Mouse (Mus musculus) hindbrain, embryonic 13.5 days (tissue): ENCODE data around the gene Larp1. TPM values are rescaled to one million over a fixed set of nuclear protein-coding genes. Genes with fewer than 3 reads are reported as not detected.
A peak's percentile ranks its signal among the peaks of the same experiment; 100 is the strongest.

Experiments
- ATAC-seq: fragments of 200-750 bp; cut with Nextera tagmentation; 2 replicates; pipeline ENCODE4 v1.8.0; 2017; ENCODE audit warnings: moderate TSS enrichment; ENCODE audit not compliant: low FRiP score
- H3K27ac ChIP-seq: fragments of 300-500 bp; sonication (generic); 2 replicates; pipeline ENCODE4 v1.5.1; 2015; ENCODE audit warnings: inconsistent platforms, mild to moderate bottlenecking, moderate library complexity
- H3K27me3 ChIP-seq: fragments of 300-500 bp; sonication (generic); 2 replicates; pipeline ENCODE4 v1.6.1; 2015; ENCODE audit warnings: mild to moderate bottlenecking, inconsistent platforms
- H3K36me3 ChIP-seq: fragments of 300-500 bp; sonication (generic); 2 replicates; pipeline ENCODE4 v1.6.1; 2015; ENCODE audit warnings: mild to moderate bottlenecking, inconsistent platforms
- H3K4me1 ChIP-seq: fragments of 300-500 bp; sonication (generic); replicated peaks from 2 replicates; pipeline ENCODE4 v1.6.1; 2015; ENCODE audit warnings: inconsistent platforms
- H3K4me2 ChIP-seq: fragments of 300-500 bp; sonication (generic); 2 replicates; pipeline ENCODE4 v1.6.1; 2015; ENCODE audit warnings: inconsistent platforms, mild to moderate bottlenecking, moderate library complexity
- H3K4me3 ChIP-seq: fragments of 300-500 bp; sonication (generic); 2 replicates; pipeline ENCODE4 v1.5.1; 2015; ENCODE audit warnings: mild to moderate bottlenecking, inconsistent platforms
- H3K9ac ChIP-seq: fragments of 300-500 bp; sonication (generic); 2 replicates; pipeline ENCODE4 v1.6.1; 2015; ENCODE audit warnings: mild to moderate bottlenecking, inconsistent platforms
- H3K9me3 ChIP-seq: fragments of 300-500 bp; sonication (generic); 2 replicates; pipeline ENCODE4 v1.6.1; 2016; ENCODE audit warnings: inconsistent platforms
- WGBS: fragments of 180-500 bp; shearing (Covaris S2); methylation state at CpG from one replicate; pipeline ENCODE4 v1.1.7; 2015; 5-methylcytosine and 5-hydroxymethylcytosine counted together
- polyA plus RNA-seq: library from polyadenylated mRNA; unstranded; fragments of >200 nt; fragmentation: Nextera tagmentation; extraction: Ambion mirVana; gene quantifications from 2 replicates; pipeline ENCODE4 v1.2.1, GENCODE M21; 2015

The Larp1 gene
- polyA plus RNA-seq, 1 experiment from 2014 or later = 16.4 TPM

DNA sequence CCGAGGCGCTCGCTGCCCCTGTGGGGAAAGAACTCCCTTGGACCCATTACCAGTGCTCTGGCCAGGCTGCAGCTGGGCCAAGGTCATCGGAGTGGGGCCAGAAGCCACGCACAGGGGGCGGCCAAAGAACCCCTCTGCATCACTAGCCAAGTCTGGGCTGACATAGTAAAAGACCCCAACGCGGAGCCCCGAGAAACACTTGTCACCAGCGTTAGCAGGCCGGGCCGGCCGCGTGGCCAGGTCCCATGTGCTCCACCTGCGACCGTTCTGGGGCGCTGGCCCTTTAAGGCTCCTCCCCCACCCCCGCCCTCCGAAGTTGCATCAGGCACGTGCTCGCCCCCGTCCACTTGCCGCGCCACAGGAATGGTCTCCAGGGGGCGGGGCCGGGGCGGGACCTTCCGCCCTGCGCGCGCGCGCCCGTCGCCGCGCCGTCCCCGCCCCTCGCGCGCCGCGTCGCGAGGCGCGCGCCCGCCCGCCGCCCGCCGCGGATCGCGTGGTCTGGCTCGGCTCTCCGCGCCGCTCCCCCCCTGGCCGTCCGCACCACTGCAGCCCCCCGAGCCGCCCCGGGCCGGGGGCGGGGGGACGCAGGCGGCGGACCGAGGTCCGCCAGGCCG lies 320 bp upstream of the Larp1 start:
- Histone ChIP-seq H3K36me3 (no peaks in the 10 kb centered on the region), H3K4me2 (peak overlapping the region; percentile 88), H3K4me3 (peak overlapping the region; percentile 98), H3K27me3 (no peaks in the 10 kb centered on the region), H3K9ac (peak overlapping the region; percentile 96), H3K27ac (peak overlapping the region; percentile 94), H3K9me3 (no peaks in the 10 kb centered on the region), H3K4me1 (peaks cover 28% of the 10 kb centered on the region)
- ATAC-seq = peak; percentile 89
- under 1% methylated on average over 46 of the region's 74 CpGs for WGBS

DNA sequence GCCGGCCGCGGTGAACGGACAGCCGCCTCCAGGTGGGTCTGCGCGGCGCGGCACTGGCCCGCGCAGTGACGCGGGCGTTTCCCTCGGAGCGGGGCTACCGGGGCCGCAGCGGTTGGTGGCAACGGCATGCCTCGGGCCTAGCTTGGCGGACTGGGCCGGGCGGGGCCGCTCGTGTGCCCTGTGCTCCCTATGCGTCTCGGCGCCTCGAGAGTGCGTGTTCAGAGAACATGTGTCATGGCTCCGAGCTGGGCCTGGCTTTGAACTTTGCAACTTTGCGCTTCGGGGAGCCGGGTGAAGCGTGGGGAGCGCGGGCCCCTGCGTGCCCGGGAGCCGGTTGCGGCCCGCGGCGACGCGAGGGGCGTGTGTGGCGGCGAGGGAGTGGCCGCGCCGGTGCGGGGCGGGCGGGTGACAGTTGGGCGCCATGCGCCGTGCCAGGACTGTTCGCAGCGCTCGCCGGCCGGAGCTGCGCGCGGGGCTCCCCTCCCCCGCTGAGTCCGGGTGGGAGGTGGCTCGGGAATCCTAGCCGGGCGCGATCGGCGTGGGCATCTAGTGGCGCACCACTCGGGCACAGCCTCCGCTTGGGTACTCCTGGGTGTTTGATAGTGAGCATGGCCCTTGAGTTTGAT lies 765 bp downstream of the Larp1 start:
- no peaks in the 10 kb centered on the region for H3K36me3 ChIP-seq
- no peaks in the 10 kb centered on the region for H3K9me3 ChIP-seq
- peak overlapping the region; percentile 98 for H3K4me3 ChIP-seq
- peaks cover 35% of the 10 kb centered on the region for H3K4me1 ChIP-seq
- no peaks in the 10 kb centered on the region for H3K27me3 ChIP-seq
- WGBS = under 1% methylated on average over 77 of the region's 78 CpGs
- peak overlapping the region; percentile 96 for H3K9ac ChIP-seq
- peak overlapping the region; percentile 94 for H3K27ac ChIP-seq
- H3K4me2 ChIP-seq = peak overlapping the region; percentile 84
- ATAC-seq = peak; percentile 77

DNA sequence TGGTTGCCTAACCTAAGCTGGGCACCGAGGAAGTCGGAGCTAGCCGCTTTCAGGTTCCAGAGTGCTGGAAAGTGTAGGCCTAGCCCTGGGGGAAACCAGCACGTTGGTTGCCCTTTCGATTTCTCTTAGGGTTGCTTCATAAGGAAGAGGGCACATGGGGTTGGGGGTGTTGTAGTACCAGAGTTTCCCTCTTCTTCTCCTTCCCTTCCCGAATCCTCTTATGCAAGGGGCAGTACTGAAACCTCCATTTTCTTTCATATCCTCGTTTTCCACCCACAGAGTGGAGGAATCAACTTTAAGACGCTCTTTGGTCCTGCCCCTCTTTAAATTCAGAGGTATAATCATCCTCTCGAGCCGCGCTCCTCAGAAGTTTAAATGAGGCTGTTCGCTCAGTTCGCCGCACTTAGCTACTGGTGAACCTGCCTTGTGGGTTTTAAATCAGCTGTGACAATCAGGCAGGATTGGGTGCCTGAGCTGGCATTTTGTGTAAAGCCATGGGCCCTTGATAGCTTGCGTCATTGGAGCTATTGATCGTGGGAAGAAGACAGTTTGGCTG lies 1.4 kb downstream of the Larp1 start:
- WGBS = under 1% methylated on average over 16 of the region's 16 CpGs
- ATAC-seq = no peak

DNA sequence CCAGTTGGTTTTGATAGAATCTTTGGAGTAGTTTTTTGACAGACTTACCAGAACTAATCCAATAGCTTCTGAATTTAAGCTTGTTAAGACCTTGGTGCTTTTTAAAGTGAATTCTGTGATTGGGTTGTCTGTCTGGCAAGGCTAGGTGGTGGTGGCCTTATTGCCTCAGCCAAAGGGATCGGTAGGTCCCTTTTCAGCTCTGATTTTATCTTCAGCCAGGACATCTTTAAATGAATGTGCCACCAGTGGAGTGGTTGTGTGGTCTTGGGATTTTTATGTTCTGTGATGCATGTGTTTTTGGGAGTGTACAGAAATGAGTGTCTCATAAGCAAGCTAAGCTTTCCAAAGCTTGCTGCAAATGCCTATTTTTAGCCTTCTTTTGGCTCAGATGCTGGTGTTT lies 2.1 kb downstream of the Larp1 start:
- peak overlapping the region; percentile 57; the same call in 1 of the 2 replicates for H3K9ac ChIP-seq
- H3K27me3 ChIP-seq = no peaks in the 10 kb centered on the region
- peak overlapping the region; percentile 98 for H3K4me3 ChIP-seq
- H3K4me1 ChIP-seq = peaks cover 35% of the 10 kb centered on the region
- H3K36me3 ChIP-seq = no peaks in the 10 kb centered on the region
- H3K9me3 ChIP-seq = no peaks in the 10 kb centered on the region
- peak overlapping the region; percentile 84 for H3K4me2 ChIP-seq
- 42% methylated on average over 1 of the region's 1 CpGs for WGBS
- H3K27ac ChIP-seq = no peak overlapping the region
- ATAC-seq = no peak

More for the DNA sequence above, 1.4 kb downstream of the Larp1 start:
- no peaks in the 10 kb centered on the region for H3K36me3 ChIP-seq
- 0 out of 2 replicates have a peak overlapping the region, but pooled peaks have one; percentile 94 for H3K27ac ChIP-seq
- no peaks in the 10 kb centered on the region for H3K9me3 ChIP-seq
- peak overlapping the region; percentile 98 for H3K4me3 ChIP-seq
- H3K9ac ChIP-seq = peak overlapping the region; percentile 96
- H3K4me1 ChIP-seq = peaks cover 35% of the 10 kb centered on the region
- H3K4me2 ChIP-seq = peak overlapping the region; percentile 84
- no peaks in the 10 kb centered on the region for H3K27me3 ChIP-seq

DNA sequence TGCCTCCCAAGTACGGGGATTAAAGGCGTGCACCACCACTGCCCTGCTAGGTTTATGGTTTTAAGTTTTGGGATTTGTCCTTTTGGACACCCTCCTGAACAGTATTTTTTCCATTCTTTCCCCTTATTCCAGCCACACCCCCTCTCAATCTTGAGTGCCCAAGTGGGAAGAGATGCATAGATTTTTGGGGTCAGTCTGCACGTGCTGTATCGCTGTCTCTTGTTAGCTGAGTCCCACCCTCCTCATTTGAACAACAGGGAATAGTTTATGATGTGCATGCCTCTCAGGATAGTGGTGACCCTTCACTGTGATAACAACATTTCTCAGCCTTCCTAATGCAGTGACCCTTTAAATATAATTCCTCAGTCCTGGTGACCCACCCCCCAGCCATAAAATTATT lies 2.9 kb downstream of the Larp1 start:
- H3K4me1 ChIP-seq = peaks cover 44% of the 10 kb centered on the region
- no peak overlapping the region for H3K27ac ChIP-seq
- H3K4me2 ChIP-seq = peak overlapping the region; percentile 84; the same call in 1 of the 2 replicates
- no peaks in the 10 kb centered on the region for H3K36me3 ChIP-seq
- no peak for ATAC-seq
- no peaks in the 10 kb centered on the region for H3K9me3 ChIP-seq
- H3K9ac ChIP-seq = no peak overlapping the region
- WGBS = 82% methylated on average over 4 of the region's 4 CpGs
- H3K4me3 ChIP-seq = no peak overlapping the region; the same call in 1 of the 2 replicates
- no peaks in the 10 kb centered on the region for H3K27me3 ChIP-seq

DNA sequence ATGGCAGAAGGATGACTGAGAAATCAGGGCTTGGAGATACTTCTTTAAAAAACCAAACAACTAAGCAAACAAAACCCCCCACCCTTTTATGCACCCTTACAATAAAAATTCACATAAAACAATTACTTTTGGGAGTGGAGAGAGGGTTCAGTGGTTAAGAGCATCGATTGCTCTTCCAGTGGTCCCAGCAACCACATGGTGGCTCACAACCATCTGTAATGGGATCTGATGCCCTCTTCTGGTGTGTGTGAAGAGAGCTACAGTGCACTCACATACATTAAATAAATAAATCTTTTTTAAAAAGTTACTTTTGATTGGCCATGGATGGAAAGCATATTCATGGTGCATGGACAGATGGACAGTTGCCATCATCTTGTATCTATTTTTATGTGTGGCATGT lies 3.8 kb downstream of the Larp1 start:
- Histone ChIP-seq H3K36me3 (no peaks in the 10 kb centered on the region), H3K4me2 (no peak overlapping the region), H3K27ac (no peak overlapping the region), H3K9me3 (no peaks in the 10 kb centered on the region), H3K9ac (no peak overlapping the region), H3K4me1 (peaks cover 53% of the 10 kb centered on the region), H3K4me3 (no peak overlapping the region), H3K27me3 (no peaks in the 10 kb centered on the region)
- WGBS = 89% methylated on average over 1 of the region's 1 CpGs
- no peak for ATAC-seq

DNA sequence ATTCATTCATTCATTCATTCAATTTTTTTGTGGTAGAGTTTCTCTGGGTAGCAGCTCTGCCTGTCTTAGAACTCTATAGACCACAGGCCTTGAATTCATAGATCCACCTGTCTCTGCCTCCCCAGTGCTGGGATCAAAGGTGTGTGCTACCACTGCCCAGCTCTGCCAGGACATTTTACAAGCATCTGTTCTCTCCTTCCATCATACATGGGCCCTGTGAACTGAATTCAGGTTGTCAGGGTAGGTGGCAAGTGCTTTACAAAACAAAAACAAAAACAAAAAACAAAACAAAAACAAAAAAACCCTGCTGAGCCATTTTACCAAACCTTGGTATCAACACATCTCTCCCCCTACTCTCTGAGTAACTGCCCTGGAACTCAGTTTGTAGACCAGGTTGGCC lies 4.2 kb downstream of the Larp1 start:
- H3K4me1 ChIP-seq = peaks cover 52% of the 10 kb centered on the region
- H3K4me2 ChIP-seq = no peak overlapping the region

DNA sequence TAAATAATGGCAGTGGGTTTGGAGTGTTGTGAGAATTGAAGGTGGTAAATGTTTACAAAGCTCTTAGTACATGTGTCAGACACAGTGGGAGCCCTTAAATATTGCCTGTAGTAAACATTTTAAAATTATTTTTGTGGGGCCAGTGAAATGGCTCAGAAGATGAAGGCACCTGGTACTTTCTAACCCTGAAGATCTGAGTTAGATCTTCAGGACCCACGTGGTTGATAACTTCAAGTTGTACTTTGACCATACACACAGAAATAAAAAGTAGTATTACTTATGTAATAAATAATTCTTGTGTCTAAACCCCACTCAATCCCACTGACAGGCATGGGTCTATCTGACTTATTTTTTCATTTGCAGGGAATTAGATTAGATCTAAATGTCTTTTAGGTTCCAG lies 5.7 kb downstream of the Larp1 start:
- H3K4me1 ChIP-seq = peaks cover 51% of the 10 kb centered on the region
- H3K4me3 ChIP-seq = no peak overlapping the region
- no peaks in the 10 kb centered on the region for H3K9me3 ChIP-seq
- H3K36me3 ChIP-seq = no peaks in the 10 kb centered on the region
- 79% methylated on average over 1 of the region's 1 CpGs for WGBS
- H3K9ac ChIP-seq = no peak overlapping the region
- no peaks in the 10 kb centered on the region for H3K27me3 ChIP-seq
- H3K4me2 ChIP-seq = no peak overlapping the region
- no peak for ATAC-seq
- no peak overlapping the region for H3K27ac ChIP-seq

More for the DNA sequence above, 4.2 kb downstream of the Larp1 start:
- Histone ChIP-seq H3K4me3 (no peak overlapping the region), H3K27ac (no peak overlapping the region), H3K36me3 (no peaks in the 10 kb centered on the region), H3K9me3 (no peaks in the 10 kb centered on the region), H3K27me3 (no peaks in the 10 kb centered on the region), H3K9ac (no peak overlapping the region)
- no peak for ATAC-seq

DNA sequence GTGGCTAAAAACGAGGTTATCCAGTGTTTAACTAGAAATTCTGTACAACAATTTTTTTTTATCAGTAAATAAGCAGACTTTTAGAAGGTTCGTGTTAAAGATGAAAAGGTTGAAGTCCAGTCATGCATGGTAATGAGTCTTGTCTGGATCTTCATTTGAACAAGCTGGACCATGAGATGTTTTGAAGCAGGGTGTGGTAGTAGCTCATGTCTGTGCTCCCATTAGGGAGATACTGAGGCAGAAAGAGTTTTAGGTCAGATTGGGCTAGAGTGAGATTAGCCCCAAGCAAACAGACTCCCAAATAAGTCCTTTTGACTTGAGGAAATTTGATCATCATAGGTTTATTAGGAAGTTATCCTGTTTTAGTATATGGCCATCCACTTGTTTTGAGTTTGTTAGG lies 6.5 kb downstream of the Larp1 start:
- Histone ChIP-seq H3K4me1 (peaks cover 47% of the 10 kb centered on the region), H3K27ac (no peak overlapping the region), H3K27me3 (no peaks in the 10 kb centered on the region), H3K9ac (no peak overlapping the region), H3K9me3 (no peaks in the 10 kb centered on the region), H3K36me3 (no peaks in the 10 kb centered on the region), H3K4me3 (no peak overlapping the region), H3K4me2 (no peak overlapping the region)
- ATAC-seq = no peak
- 82% methylated on average over 2 of the region's 2 CpGs for WGBS

DNA sequence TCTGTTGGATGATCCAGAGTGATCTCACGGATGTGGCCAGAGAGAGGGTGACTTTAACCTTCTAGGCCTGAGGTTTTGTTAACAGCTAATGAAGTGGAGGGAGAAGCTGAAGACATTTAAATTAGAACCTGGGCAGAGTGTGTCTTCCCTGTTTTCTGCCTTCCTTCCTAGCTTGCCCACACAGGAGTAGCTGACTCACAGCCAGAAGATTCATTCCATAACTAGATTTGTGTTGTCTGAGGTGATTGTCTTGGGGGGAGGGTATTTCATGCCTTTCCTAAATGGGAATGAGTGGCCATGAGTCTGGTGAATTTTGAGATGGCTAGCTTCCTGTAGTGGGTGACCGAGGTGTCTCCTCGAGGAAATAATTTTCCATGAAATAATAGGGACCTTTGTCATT lies 7.5 kb downstream of the Larp1 start:
- Histone ChIP-seq H3K4me1 (peaks cover 47% of the 10 kb centered on the region), H3K27me3 (no peaks in the 10 kb centered on the region)

DNA sequence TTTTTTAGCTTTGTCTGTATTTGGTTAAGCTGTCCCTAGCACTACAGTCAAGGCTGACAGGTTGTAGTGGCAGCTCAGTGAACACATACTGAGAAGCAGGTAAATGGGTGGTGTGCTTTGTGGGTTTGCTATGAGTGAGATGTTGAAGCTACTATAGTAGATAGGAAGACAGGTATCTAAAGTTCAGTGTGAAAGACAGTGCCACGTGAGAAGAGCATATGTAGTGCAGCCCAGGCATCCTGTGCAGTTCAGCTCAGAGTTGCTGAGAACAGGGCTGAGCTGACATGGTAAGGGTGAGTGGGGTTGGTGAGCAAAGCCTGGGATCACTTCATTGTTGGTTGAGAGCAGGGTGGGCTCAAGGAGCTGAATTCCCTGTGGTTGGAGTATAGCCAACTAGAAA lies 8.6 kb downstream of the Larp1 start:
- no peak overlapping the region for H3K4me3 ChIP-seq
- H3K4me1 ChIP-seq = peaks cover 47% of the 10 kb centered on the region
- 84% methylated on average over 1 of the region's 1 CpGs for WGBS

More for the DNA sequence above, 7.5 kb downstream of the Larp1 start:
- Histone ChIP-seq H3K9me3 (no peaks in the 10 kb centered on the region), H3K36me3 (no peaks in the 10 kb centered on the region), H3K27ac (peak overlapping the region; percentile 23; the same call in 1 of the 2 replicates), H3K4me2 (no peak overlapping the region), H3K9ac (no peak overlapping the region), H3K4me3 (no peak overlapping the region)
- no peak for ATAC-seq
- WGBS = 75% methylated on average over 3 of the region's 3 CpGs

DNA sequence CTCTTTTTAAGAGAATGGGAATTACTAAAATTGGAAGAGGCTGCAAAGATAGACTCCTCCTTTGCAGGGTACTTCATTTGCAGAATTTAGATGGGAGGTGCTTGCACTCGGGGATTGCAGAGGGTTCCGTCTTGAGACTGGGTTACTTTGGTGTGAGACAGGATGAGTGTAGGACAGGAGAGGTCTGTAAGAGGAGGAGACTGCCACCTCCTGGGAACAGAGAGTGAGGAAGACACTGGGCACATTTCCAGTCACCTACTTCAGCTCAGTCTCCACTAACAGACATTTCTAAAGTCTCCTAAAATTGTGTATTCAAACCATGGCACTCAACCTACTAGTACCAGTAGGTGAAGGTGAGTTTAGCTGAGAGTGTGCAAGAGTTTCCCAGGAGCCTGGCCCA lies 9.4 kb downstream of the Larp1 start:
- Histone ChIP-seq H3K4me3 (no peak overlapping the region), H3K9me3 (no peaks in the 10 kb centered on the region), H3K9ac (no peak overlapping the region), H3K27me3 (no peaks in the 10 kb centered on the region), H3K4me1 (peaks cover 47% of the 10 kb centered on the region), H3K36me3 (no peaks in the 10 kb centered on the region), H3K4me2 (no peak overlapping the region), H3K27ac (no peak overlapping the region)
- no peak for ATAC-seq
- WGBS = 87% methylated on average over 2 of the region's 2 CpGs

More for the DNA sequence above, 8.6 kb downstream of the Larp1 start:
- Histone ChIP-seq H3K27me3 (no peaks in the 10 kb centered on the region), H3K36me3 (no peaks in the 10 kb centered on the region), H3K27ac (peak overlapping the region; percentile 50; the same call in 1 of the 2 replicates), H3K4me2 (no peak overlapping the region), H3K9ac (no peak overlapping the region), H3K9me3 (no peaks in the 10 kb centered on the region)
- ATAC-seq = no peak
